Mouse (Mus musculus): Measurements from ENCODE around the gene Tsc1. TPM values are rescaled to one million over a fixed set of nuclear protein-coding genes. Genes with fewer than 3 reads are reported as not detected.

Gene Tsc1
- total RNA-seq, 2 experiments from 2014 or later: 56.9 to 58.6 TPM

DNA sequence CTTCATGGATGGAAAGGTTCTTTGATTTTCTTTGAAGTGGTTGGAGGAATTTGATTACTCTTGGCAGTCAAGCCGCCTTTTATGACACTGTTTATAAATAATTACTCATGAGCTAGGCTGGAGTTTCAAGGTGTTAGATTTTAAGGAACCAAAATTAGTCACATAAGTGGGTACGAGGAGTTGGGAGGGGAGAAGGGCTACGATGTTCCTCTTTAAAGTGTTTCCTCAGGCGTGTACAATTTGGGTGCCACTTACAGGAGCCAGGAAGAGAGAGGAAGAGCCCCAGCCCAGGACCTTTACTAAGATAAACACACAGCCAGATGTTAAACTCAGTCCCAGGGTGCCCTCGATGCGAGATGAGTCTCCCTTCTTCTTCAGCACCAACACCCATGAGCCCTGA lies 65.8 kb downstream of the Tsc1 start:
- intact Hi-C loops (cut with DNase I): no loop called here
- DNase-seq: no peak

DNA sequence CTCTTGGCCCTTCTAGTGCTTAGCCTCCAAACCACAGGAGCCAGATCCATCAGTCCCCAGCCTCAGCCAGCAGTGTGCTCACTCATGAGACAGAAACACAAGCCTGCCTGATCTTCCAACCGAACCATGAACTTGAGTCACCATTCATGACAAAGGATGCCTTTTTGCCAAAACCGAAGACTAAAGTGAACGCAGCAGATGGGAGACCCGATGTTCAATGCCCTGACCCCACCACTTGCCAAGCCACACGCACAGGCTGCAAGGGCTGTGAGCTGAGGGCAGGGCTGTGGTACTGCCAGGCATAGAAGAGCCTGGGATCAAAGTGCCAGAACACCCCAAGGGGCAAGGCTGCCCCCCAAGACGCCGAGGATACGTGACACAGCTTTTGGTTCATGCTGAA lies 72.0 kb downstream of the Tsc1 start:
- intact Hi-C loops (cut with DNase I): no loop called here
- DNase-seq: peak; percentile 58

DNA sequence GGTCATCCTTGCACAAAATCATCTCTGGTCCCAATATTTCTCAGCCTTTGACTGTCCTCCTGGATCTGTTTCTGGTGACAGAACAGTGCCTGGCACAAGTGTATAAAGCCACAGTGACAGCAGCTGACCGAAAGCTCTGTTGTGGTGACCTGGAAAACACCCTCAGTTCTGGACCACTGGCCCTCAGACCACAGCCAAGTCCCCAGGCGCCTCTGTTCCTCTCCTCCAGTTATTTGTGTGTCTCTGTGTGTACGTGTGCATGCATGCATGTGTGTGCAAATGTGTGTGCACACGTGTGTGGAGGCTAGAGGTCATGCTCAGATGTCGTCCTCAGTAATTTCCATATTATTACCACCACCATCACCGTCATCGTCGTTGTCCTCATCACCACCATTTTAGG lies 81.4 kb downstream of the Tsc1 start:
- DNase-seq: no peak
- intact Hi-C loops (cut with DNase I): no loop called here

DNA sequence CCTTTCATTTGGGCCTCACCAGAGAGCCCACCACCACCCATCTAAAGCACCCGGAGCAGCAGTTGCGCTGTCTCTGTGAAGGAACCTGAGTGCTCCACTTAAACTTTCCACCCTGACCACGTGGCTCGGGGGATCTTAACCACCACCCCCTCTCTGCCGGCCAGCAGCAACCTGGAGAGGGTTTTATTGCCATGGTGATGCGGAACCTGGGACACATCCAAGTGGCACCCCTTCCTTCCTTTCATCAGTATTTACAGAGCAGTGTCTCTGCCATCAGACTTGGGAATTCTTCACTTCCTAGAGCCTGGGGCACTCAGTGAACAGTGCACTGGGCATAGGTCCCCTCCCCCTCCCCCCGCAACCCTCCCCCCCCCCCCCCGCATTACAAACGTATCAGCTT lies 82.9 kb downstream of the Tsc1 start:
- no peak for DNase-seq
- intact Hi-C loops (cut with DNase I): no loop called here

DNA sequence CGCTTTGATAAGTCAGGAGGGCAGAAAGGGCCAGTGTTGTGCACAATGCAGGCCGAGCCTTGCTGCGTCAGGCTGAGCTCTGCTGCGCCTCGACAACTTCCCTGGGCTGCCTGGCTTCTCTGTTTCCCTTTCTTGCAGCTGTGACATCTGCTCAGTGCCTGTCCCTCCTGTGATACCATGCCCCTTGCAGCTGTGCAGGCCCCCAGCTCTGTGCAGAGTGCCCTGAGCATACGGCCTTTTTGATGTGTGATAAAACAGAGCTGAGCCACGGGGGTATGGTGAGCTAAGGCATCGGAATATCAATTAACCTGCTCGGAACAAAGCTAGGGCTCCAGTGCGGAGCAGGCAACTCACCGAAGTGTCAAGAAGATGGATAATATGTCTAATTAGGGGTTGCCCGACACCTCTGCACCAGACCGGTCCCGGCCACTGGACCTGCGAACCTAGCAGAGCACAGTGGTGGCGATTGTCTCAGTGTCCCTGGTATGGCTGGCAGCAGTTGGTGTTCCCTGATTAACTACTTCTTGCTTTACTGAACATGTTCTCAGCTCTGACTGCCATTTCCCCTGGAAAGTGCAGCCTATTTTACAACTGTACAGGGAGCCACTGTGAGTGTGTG lies 86.9 kb downstream of the Tsc1 start:
- no peak for DNase-seq
- intact Hi-C loops (cut with DNase I): no loop called here

DNA sequence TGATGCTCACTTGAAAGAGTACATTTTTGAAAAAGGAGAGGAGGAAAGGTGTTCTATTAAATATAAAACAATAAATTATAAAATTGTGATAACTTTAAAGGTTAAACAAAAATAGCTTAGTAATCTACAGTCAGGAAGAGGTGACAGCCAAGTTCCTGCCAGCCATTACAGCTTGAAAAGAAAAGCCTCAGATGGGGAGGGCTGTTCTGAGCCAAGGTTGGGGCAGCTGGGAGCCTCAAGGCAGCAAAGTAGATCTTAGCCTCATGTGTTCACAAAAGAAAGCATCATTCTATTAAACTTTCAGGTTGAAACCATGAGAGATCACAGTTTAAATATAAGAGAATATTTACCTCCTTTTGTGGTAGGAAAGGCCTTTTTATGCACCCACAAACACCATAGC lies 89.6 kb downstream of the Tsc1 start:
- intact Hi-C loops (cut with DNase I): no loop called here
- DNase-seq: no peak

DNA sequence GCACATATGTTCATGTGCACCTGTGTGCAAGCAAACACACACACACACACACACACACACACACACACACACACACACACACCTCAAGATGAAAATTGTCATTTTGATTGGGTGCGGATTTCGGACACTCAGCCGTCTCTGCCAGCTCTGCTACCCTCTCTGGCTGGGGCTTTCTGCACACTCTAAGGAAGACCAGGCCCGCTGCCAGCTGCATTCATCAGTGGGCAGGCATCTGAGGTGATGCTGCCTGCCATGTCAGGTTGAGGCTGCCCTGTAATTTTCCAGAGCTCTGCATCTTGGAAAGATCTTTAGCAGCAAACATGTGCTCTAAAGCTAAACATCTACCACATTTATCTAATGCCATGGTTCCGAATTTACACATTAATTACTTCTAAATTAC lies 96.1 kb downstream of the Tsc1 start:
- intact Hi-C loops (cut with DNase I): no loop called here
- peak; percentile 87 for DNase-seq

DNA sequence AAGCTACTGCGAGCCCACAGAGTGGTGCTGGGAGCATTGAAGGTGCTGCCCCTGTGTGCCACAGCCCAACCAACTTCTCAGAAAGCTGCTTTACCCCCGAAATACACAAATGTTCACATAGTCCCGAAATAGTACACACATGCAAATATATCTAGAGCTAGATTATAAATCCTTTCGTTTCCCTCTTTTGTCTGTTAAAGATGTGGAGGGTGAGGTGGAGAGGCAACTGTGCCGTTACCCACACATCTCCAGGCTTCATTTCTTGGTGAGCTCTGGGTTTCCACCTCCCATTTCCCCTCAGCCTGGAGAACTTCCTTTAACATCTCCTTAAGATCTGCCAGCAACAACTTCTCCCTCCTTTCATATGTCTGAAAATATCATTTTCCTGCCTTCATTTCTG lies 99.1 kb downstream of the Tsc1 start:
- intact Hi-C loops (cut with DNase I): no loop called here
- no peak for DNase-seq

Small RNA genes lying within 50 kb of the gene (microRNA-seq; reads per million reads assigned to microRNA genes)
- not detected for gene Gm22824
- gene Mir3088: 2.4 reads per million

Other genes with a start within 250 kb of the Tsc1 start
- gene Ppp1r26, start 194.4 kb upstream of the Tsc1 start, total RNA-seq (2021): 10 to 100 TPM; 35.8 to 36.2 TPM
- 1 to 10 TPM; 2.1 to 2.6 TPM for gene 1700007K13Rik, start 174.9 kb upstream of the Tsc1 start, total RNA-seq (2021)
- gene Mrps2, start 173.2 kb upstream of the Tsc1 start, total RNA-seq (2021): 10 to 100 TPM; 38.5 to 39.2 TPM
- gene Gbgt1, start 144.3 kb upstream of the Tsc1 start, total RNA-seq (2021): 1 to 10 TPM; 2.5 to 2.6 TPM
- gene Gm10134, start 135.1 kb upstream of the Tsc1 start, total RNA-seq (2021): not detected
- 100 to 1,000 TPM; 164 to 176 TPM for gene Ralgds, start 128.1 kb upstream of the Tsc1 start, total RNA-seq (2021)
- not detected for gene Cel, start 77.8 kb upstream of the Tsc1 start, total RNA-seq (2021)
- 10 to 100 TPM; 26.6 to 27.8 TPM for gene Gtf3c5, start 57.5 kb upstream of the Tsc1 start, total RNA-seq (2021)
- gene Gfi1b, start 19.2 kb upstream of the Tsc1 start, total RNA-seq (2021): not detected
- gene Spaca9, start 58.5 kb downstream of the Tsc1 start, total RNA-seq (2021): not detected
- 1 to 10 TPM; 1.7 to 1.8 TPM for gene Ak8, start 58.9 kb downstream of the Tsc1 start, total RNA-seq (2021)
- 10 to 100 TPM; 46.9 to 52.2 TPM for gene Gtf3c4, start 199.1 kb downstream of the Tsc1 start, total RNA-seq (2021)
- 10 to 100 TPM; 13.0 to 13.4 TPM for gene Ddx31, start 199.2 kb downstream of the Tsc1 start, total RNA-seq (2021)

Data from left cerebral cortex, postnatal 4 days (tissue).